Mouse (Mus musculus) T-helper 2 cell (primary cell): ENCODE measurements around the gene Zfp382.
"Not testable (repeated sequence)": the region's sequence is repeated elsewhere in the genome, so short reads cannot be mapped to it uniquely, and the experiment has no call there.

ENCODE experiments used
- in situ Hi-C: fragments of 300-600 bp; cut with MboI, MseI; formaldehyde crosslinking; loops from one replicate; pipeline ENCODE4 v1.15.1; 2025; ENCODE audit warnings: high pct_unique_total_duplicates

The Zfp382 gene

DNA sequence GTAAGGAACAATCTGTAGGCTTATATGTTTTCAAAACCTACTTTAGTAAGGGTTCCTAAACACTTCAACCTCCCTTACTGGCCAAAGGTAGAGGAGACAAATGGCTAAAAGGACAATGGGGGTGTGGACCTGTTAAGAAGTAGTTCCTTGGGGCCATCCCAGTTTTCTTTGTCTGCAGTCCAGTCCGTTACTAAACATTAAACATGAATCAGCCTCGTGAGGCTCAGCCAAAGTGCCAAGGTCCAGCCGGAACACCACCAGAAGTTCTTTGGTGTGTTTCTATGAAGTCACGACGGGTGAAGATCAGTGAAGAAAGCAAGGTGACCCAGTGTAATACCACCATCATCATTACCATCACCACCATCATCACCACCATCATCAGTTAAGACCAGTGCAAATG lies 25.3 kb downstream of the Zfp382 start:
- in situ Hi-C loops, result no loop called here

DNA sequence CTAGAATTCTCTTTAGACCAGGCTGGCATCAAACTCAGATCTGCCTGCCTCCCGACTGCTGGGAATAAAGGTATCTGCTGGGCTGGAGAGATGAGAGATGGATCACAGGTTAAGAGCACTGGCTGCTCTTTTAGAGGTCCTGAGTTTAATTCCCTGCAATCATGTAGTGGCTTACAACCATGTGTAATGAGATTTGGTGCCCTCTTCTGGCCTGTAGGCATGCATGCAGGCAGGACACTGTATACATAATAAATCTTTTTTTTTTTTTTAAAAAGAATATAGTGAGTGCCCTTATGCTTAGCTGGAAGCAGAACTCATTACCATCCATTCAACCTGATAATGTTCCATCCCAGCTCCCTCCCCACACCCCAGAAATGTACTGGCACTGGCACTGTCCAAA lies 32.3 kb downstream of the Zfp382 start:
- in situ Hi-C loops, result no loop called here

DNA sequence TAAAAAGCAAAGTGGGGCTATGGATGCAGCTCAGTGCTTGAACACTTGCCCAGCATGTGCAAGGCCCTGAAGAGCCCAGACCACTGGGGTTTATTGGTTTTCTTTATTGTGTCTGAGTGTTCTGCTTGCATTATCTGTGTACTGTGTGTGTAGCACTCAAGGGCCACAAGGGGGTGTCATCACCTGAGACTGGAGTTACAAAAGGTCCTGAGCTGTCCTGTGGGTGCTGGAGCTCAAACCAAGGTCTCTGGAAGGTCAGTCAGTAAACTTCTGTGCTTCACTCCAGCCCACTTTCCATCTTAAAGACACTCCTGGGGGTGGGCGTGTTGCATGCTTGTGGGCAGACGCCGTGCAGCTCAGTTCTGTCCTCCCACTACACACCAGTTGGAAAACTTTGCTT lies 33.8 kb downstream of the Zfp382 start:
- in situ Hi-C loops, result no loop called here

- in situ Hi-C loops, result no loop called here
Observed at GRCm38 (mm10) chr7:30163113-30163512, 41.4 kb downstream of the Zfp382 start.

DNA sequence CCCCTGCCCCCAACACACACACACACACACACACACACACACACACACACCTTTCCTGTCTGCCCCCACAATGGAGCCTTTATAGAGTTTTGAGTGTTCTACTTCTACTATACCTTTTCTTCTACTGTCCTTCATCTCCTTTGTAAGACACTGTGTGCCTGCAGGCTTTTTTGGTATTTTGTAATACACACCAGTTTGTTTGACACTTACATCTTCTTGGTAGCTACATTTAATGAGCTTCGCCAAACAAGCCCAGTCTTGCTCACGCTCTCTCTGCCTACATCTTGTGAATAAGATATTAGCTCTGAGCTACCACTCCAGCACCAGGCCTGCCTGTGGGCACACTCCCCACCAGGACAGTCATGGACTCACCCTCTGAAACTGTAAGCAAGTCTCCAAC lies 43.0 kb downstream of the Zfp382 start:
- in situ Hi-C loops, result no loop called here

DNA sequence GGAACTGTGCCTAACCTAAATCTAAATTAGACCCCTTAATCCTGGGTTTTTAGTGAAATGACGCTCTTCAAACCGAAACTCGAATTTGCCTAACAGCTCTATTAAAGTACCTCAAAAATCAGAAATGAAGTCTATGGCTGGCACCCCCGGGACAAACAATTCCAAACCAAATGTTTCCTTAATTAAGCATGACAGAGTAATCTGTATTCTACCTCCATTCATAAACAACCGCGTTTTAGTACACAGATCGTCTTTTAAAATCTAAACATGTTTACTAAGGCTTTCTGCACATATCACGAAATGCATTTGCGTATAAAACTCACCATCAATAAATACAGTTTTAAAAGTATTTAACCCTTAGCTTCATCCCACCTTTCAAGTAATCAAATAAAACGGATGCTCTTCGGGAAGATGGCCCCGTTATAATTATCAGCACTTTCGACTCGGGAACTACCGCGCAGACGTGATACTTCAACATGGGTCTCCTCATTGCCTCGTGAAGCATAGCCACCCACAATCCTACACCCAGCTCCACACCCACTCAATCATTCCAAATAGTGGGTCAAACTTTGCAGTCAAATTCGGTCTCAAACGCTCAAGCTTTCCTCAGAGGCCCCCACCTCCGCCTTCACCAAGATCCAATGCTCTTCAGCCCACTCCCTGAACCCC lies 47.3 kb downstream of the Zfp382 start:
- in situ Hi-C loops, result no loop called here

GRCm38 (mm10) chr7:30169583-30170282 lies 48.0 kb downstream of the Zfp382 start, which contains the start of gene Zfp146:
Gene Zfp146, minus strand, starts transcription at chr7:30169750.
- in situ Hi-C loops, result no loop called here

GRCm38 (mm10) chr7:30170283-30170951 lies 48.7 kb downstream of the Zfp382 start:
- in situ Hi-C loops, result no loop called here

DNA sequence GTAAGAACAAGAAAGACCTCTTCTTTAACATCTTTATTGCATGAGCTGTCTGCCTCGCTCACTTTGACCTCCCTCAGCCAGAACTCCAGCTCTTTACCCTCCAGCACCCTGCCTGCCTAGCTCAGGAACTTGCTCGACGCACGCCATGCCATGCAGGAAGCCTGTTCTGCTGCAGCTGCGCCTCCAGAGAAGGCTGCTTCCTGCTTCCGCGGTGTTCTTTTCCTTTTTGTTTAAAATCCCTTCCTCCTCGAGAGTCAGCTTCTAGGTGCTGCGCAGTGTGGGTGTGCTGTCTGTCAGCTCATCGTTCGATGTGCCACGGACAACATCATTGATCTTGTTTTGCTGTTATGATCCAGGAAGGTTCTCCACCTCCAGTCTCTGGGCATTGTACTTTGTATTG lies 54.7 kb downstream of the Zfp382 start:
- in situ Hi-C loops, result loop anchor here (5.0 kb wide), 1 partner anchor 36 kb away; no protein-coding TSS in a partner anchor

DNA sequence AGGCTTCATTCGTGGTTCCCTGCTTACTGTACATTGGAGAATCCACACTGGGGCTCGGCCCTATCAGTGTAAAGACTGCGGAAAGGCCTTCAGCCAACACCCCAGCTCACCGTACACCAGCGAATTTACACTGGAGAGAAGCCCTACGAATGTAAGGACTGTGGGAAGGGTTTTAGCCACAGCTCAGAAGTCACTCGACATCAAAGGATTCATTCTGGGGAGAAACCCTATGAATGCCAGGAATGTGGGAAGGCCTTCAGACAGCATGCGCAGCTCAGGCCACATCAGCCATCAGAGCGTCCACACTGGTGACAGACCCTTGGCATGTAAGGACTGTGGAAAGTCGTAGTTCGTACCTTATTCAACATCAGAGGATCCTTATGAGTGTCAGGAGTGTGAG lies 56.5 kb downstream of the Zfp382 start:
- in situ Hi-C loops, result loop anchor here (5.0 kb wide), 1 partner anchor 34 kb away; no protein-coding TSS in a partner anchor

DNA sequence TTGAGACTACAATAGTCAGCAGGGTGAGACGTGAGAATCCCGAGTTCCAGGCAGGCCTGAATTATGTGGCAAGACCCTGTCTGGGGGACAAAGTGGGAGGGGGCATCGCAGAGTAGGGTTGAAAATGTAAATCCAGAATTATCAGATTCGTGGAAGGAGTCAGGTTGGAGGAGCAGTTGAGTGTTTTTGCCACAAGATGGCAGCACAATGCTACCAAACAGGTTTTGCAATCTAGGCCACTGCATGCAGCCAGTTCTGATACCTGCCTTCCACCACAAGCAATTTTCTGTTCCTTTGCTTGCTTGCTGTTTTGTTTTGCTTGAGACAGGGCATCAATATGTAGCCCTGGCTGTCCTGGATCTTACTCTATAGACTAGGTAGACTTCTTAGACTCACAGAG lies 59.6 kb downstream of the Zfp382 start:
- in situ Hi-C loops, result no loop called here

- in situ Hi-C loops, result not testable (repeated sequence)
Observed at GRCm38 (mm10) chr7:30181929-30182328, 60.2 kb downstream of the Zfp382 start.

DNA sequence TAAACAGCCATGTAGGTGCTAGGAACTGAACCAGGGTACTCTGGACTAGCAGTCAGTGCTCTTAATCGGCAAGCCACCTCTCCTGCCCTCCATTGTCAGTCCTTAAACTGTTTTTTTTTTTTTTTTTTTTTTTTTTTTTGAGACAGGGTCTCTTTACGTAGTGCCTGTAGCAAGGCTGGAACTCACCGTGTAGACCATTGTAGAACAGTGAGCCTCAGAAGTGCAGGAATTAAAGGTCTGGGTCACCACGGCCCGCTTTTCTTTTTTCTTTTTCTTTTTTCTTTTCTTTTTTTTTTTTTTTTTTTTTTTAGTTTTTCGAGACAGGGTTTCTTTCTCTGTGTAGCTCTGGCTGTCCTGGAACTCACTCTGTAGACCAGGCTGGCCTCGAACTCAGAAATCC lies 61.4 kb downstream of the Zfp382 start:
- in situ Hi-C loops, result not testable (repeated sequence)

- in situ Hi-C loops, result no loop called here
Observed at GRCm38 (mm10) chr7:30183879-30184289, 62.1 kb downstream of the Zfp382 start, which contains the start of gene Cox7a1. Gene Cox7a1, plus strand, starts transcription at chr7:30184144.
